Mouse (Mus musculus) left cerebral cortex, postnatal 4 days (tissue): ENCODE measurements at regions not wholly inside any gene's neighbourhood (a gene's known extent, or its start where the extent isn't known, plus 50 kb on each side); places are given as distances from the start of the nearest gene placed in this dataset.

Experiments used
- DNase-seq: peaks from one replicate; pipeline ENCODE4 v3.0.0-alpha.2; 2022
- intact Hi-C: fragments of 180-260 bp; cut with DNase I; formaldehyde crosslinking; loops from one replicate; pipeline ENCODE4 v1.15.1; 2025

- intact Hi-C loops: no loop called here
- DNase-seq: no peak
Measured at GRCm38 (mm10) chr13:80798863-80799817, 84.0 kb upstream of the Arrdc3 start.

- intact Hi-C loops: no loop called here
- peak; percentile 47 for DNase-seq
Measured at GRCm38 (mm10) chr13:80806172-80806571, 77.0 kb upstream of the Arrdc3 start.

GRCm38 (mm10) chr13:80827037-80827471, 56.1 kb upstream of the Arrdc3 start:
- intact Hi-C loops: no loop called here
- DNase-seq: peak; percentile 59
